Mouse (Mus musculus): ENCODE data around the gene Bcar3. TPM values are rescaled to one million over a fixed set of nuclear protein-coding genes. Genes with fewer than 3 reads are reported as not detected.

Gene Bcar3
- polyA plus RNA-seq, 1 experiment from 2014 or later = 16.9 TPM

DNA sequence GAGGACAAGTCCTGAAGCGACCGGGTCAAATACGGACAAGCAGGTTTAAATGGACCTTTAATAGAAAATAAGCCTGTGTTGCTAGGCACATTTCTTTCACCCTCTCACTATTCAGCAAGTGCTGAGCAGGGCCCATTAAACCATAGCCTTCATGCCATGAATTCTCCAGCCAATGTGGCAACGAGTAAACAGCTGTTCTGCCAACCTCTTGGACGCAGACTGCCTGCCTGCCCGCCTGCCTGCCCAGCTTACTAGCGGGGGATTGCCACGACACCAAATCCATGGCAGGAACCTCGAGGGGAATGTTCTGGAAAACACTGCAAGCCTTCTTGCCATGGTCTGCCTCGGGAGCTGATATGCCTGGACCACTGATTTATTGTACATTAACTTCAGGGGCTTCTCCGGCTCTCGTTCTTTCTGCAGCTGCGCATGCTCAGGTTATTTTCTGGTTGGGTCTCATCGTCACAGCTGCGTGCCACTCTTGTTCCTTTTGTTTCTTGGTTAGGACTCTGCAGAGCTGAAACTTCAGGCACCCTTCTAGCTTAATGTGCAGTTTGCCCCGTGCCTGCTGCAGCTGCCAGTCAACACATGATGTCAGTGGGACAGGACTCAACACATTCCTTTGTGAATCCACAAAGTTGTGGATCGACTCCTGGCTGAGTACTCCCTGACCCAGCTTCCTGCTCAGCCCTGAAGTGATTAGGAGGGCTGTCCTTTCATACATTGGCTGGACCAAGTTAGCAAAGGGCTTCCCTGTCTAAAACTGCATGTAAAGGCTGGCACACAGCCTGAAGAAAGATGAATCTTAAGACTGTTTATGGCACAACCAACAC, 120.0 kb downstream of the Bcar3 start:
- WGBS = 20% methylated on average over 17 of the region's 17 CpGs
- H3K9me3 ChIP-seq (ENCODE audit: control insufficient read depth, low read length) = no peaks in the 10 kb centered on the region
- peak overlapping the region; percentile 41 for H3K4me2 ChIP-seq (ENCODE audit: low read depth, low read length)
- no peaks in the 10 kb centered on the region for H3K27me3 ChIP-seq (ENCODE audit: control insufficient read depth, insufficient read depth, low read depth, low read length)
- ATAC-seq (ENCODE audit: low read depth) = peak; percentile 19; the same call in 1 of the 2 replicates
- peaks cover 2% of the 10 kb centered on the region; the same call in 1 of the 2 replicates for H3K4me1 ChIP-seq (replicated peaks; ENCODE audit: control insufficient read depth, insufficient read depth, low read length)
- H3K27ac ChIP-seq (ENCODE audit: low read length) = no peak overlapping the region
- H3K9ac ChIP-seq (ENCODE audit: low read length) = 0 out of 2 replicates have a peak overlapping the region, but pooled peaks have one; percentile 4
- H3K4me3 ChIP-seq (ENCODE audit: low read length) = 0 out of 2 replicates have a peak overlapping the region, but pooled peaks have one; percentile 18
- no peaks in the 10 kb centered on the region for H3K36me3 ChIP-seq (ENCODE audit: control insufficient read depth, insufficient read depth, low read length)

DNA sequence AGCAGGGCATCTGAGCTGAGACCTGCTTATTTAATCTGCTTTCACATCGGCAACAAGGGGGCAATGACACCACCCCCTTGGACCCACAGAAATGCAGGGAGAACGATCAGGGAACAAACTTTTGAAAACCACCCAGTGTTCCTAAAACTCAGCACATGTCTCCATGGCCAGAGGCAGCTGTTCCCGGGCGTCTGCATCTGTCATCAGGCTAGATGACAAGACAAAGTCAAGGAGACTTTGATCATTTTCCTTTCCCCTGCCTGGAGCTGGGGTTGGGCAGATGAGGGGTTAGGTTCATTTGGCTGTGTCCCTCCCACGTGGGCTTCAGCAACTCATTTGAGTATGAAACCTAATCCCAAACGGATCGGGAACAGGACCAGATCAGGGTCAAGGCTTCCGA, 120.9 kb downstream of the Bcar3 start:
- Histone ChIP-seq H3K4me2 (ENCODE audit: low read depth, low read length) (no peak overlapping the region), H3K9me3 (ENCODE audit: control insufficient read depth, low read length) (no peaks in the 10 kb centered on the region), H3K4me3 (ENCODE audit: low read length) (no peak overlapping the region), H3K9ac (ENCODE audit: low read length) (no peak overlapping the region), H3K27me3 (ENCODE audit: control insufficient read depth, insufficient read depth, low read depth, low read length) (no peaks in the 10 kb centered on the region), H3K36me3 (ENCODE audit: control insufficient read depth, insufficient read depth, low read length) (no peaks in the 10 kb centered on the region), H3K27ac (ENCODE audit: low read length) (no peak overlapping the region), H3K4me1 (replicated peaks; ENCODE audit: control insufficient read depth, insufficient read depth, low read length) (peaks cover 5% of the 10 kb centered on the region)
- WGBS = 50% methylated on average over 8 of the region's 8 CpGs
- no peak for ATAC-seq (ENCODE audit: low read depth)

DNA sequence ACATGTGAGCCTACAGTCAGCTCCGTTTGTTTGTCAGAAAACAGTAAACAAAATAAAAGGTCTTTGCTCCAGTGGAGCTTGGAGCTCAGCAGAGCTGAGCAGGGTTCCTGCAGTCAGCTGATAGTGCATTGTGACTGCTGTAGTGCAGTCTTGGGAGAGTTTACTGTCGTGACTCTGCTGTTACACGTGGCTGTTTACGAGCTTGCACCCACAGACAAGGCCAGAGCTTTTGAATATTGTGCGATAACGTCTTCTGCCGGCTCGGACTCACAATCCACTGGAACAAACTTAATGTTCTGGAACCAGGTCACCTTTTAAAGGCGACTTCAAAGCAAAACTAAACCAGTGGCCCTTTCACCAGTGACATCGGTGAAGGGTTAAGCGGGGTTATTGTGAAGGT, 123.5 kb downstream of the Bcar3 start:
- Histone ChIP-seq H3K36me3 (ENCODE audit: control insufficient read depth, insufficient read depth, low read length) (no peaks in the 10 kb centered on the region), H3K4me1 (replicated peaks; ENCODE audit: control insufficient read depth, insufficient read depth, low read length) (peaks cover 20% of the 10 kb centered on the region), H3K9me3 (ENCODE audit: control insufficient read depth, low read length) (no peaks in the 10 kb centered on the region), H3K27ac (ENCODE audit: low read length) (no peak overlapping the region), H3K9ac (ENCODE audit: low read length) (no peak overlapping the region), H3K27me3 (ENCODE audit: control insufficient read depth, insufficient read depth, low read depth, low read length) (no peaks in the 10 kb centered on the region), H3K4me2 (ENCODE audit: low read depth, low read length) (no peak overlapping the region), H3K4me3 (ENCODE audit: low read length) (no peak overlapping the region)
- no peak for ATAC-seq (ENCODE audit: low read depth)
- 60% methylated on average over 11 of the region's 11 CpGs for WGBS

DNA sequence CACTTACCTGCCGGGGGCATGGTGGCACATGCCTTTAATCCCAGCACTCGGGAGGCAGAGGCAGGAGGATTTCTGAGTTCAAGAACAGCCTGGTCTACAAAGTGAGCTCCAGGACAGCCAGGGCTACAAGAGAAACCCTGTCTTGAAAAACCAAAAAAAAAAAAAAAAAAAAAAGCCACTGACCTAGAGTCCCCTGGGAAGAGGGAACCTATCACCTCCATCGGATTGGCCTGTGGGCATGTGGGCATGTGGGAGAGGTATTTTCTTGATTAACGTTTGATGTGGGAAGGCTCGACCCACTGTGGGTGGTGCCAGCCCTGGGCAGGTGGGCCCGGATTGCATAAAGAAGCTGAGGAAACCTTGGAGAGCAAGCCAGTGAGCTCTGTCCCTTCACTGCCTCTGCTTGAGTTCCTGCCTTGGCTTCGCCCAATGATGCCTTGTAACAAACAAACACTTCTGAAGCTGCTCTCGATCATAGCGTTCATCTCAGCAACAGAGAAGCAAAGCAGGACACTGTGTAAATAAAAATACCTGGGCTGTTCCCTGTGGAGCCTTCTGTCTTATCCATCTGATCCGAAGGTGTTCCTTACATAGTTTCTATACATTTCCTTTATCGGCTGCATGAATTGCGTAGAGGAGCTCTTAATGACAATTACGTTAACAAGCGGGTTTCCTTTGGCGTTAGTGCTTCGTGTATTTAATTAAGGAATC, 124.8 kb downstream of the Bcar3 start:
- H3K36me3 ChIP-seq (ENCODE audit: control insufficient read depth, insufficient read depth, low read length) = no peaks in the 10 kb centered on the region
- H3K27ac ChIP-seq (ENCODE audit: low read length) = no peak overlapping the region
- H3K27me3 ChIP-seq (ENCODE audit: control insufficient read depth, insufficient read depth, low read depth, low read length) = no peaks in the 10 kb centered on the region
- H3K4me3 ChIP-seq (ENCODE audit: low read length) = peak overlapping the region; percentile 78
- no peaks in the 10 kb centered on the region for H3K9me3 ChIP-seq (ENCODE audit: control insufficient read depth, low read length)
- no peak overlapping the region for H3K9ac ChIP-seq (ENCODE audit: low read length)
- H3K4me1 ChIP-seq (replicated peaks; ENCODE audit: control insufficient read depth, insufficient read depth, low read length) = peaks cover 21% of the 10 kb centered on the region
- no peak for ATAC-seq (ENCODE audit: low read depth)
- 42% methylated on average over 16 of the region's 16 CpGs for WGBS
- peak overlapping the region; percentile 83 for H3K4me2 ChIP-seq (ENCODE audit: low read depth, low read length)

DNA sequence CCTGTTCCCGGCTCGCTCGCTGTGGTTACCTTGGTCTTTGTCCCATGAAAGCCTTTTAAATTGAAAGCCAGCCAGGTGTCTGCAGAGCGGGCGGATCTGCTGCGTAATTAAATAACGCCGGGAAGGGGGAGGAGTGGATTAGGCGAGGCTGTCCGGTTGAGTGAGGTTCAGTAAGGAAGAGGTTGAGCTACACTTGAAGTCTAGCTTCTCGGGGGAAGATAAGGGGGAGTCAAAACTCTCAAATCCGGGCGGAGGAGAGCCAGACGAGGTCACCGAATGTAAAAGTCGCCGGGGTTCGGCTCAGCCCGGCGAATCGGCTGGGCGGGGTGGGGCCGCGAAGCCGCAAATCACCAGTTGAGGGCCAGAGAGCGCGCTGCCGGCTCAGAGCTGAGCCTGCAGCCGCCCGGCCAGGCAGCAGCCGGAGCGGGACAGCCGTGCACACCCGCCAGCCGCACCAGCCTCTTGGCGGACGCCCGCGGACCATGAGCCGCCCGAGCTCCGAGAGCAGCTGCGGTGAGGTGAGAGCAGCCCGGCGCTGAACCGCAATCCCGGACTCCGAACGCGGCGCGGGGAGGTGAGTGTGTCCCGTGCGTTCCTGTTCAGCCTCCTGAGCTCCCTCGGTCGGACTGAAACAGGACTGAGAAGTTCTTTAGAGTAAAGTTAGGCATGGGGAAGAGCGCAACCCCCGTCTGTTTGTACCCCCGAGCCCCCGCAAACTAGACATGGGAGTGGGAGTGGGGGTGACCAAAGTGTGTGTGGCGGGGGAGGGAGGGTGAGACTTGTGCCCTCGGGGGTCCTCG, 125.9 kb downstream of the Bcar3 start:
- Histone ChIP-seq H3K36me3 (ENCODE audit: control insufficient read depth, insufficient read depth, low read length) (no peaks in the 10 kb centered on the region), H3K9ac (ENCODE audit: low read length) (peak overlapping the region; percentile 91), H3K4me1 (replicated peaks; ENCODE audit: control insufficient read depth, insufficient read depth, low read length) (peaks cover 18% of the 10 kb centered on the region), H3K4me2 (ENCODE audit: low read depth, low read length) (peak overlapping the region; percentile 83), H3K27ac (ENCODE audit: low read length) (peak overlapping the region; percentile 89), H3K27me3 (ENCODE audit: control insufficient read depth, insufficient read depth, low read depth, low read length) (no peaks in the 10 kb centered on the region), H3K9me3 (ENCODE audit: control insufficient read depth, low read length) (no peaks in the 10 kb centered on the region), H3K4me3 (ENCODE audit: low read length) (peak overlapping the region; percentile 78)
- peak; percentile 89 for ATAC-seq (ENCODE audit: low read depth)
- under 1% methylated on average over 62 of the region's 63 CpGs for WGBS

DNA sequence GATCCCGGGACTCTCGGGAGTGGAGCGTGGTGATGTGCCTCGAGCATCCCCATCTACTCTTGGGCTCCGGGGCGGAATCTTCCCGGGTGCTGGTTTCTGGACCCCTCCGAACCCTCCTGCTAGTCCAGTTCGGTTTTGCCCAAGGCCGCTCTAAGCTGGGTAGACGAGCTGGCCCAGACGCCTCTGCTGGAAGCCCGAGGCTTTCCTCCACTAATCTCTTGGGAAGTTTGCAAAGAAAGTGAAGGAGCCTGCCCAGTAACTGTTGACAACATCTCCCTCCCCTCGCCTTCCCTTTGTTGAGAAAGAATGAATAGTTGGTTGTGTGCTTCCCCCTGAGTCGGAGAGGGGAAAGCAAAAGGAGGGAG, 126.5 kb downstream of the Bcar3 start:
- Histone ChIP-seq H3K27me3 (ENCODE audit: control insufficient read depth, insufficient read depth, low read depth, low read length) (no peaks in the 10 kb centered on the region), H3K4me1 (replicated peaks; ENCODE audit: control insufficient read depth, insufficient read depth, low read length) (peaks cover 18% of the 10 kb centered on the region), H3K36me3 (ENCODE audit: control insufficient read depth, insufficient read depth, low read length) (no peaks in the 10 kb centered on the region), H3K4me2 (ENCODE audit: low read depth, low read length) (peak overlapping the region; percentile 83), H3K27ac (ENCODE audit: low read length) (peak overlapping the region; percentile 89), H3K9ac (ENCODE audit: low read length) (peak overlapping the region; percentile 91), H3K4me3 (ENCODE audit: low read length) (peak overlapping the region; percentile 78), H3K9me3 (ENCODE audit: control insufficient read depth, low read length) (no peaks in the 10 kb centered on the region)
- peak; percentile 30 for ATAC-seq (ENCODE audit: low read depth)
- WGBS = 0% methylated on average over 15 of the region's 15 CpGs

DNA sequence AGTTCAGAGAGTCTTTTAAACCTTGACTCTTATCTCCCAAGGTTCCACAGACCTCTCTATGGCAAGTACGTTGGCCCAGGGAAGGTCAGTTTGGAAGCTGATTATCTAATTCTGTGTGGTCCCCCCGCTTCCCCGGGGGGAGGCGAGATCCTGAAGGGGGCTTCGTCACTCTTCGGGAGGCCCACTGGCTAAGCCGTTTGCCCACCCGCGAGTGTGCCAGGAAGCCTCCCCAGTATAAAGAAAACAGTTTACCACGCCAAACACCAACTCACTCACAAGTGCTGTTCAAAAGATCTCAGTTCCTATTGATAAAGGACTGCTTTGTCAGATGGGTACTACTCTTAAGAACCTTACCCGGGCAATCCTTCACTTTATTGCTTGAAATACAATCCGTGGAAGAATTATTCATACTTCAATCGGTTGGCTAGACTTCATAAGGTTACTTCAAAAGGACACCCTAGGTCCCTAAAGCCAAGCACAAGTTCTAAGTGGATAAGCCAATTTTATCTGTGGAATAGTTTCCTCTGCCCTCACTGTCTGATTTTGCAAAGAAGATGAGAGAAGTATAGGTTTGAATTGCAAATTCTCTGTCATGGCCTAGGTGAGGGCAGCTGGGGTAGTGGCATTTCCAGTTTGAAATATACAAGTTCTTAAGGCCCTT, 127.2 kb downstream of the Bcar3 start:
- Histone ChIP-seq H3K4me2 (ENCODE audit: low read depth, low read length) (peak overlapping the region; percentile 83), H3K27ac (ENCODE audit: low read length) (no peak overlapping the region), H3K4me1 (replicated peaks; ENCODE audit: control insufficient read depth, insufficient read depth, low read length) (peaks cover 18% of the 10 kb centered on the region), H3K9me3 (ENCODE audit: control insufficient read depth, low read length) (no peaks in the 10 kb centered on the region), H3K36me3 (ENCODE audit: control insufficient read depth, insufficient read depth, low read length) (no peaks in the 10 kb centered on the region), H3K9ac (ENCODE audit: low read length) (peak overlapping the region; percentile 91), H3K4me3 (ENCODE audit: low read length) (peak overlapping the region; percentile 78), H3K27me3 (ENCODE audit: control insufficient read depth, insufficient read depth, low read depth, low read length) (no peaks in the 10 kb centered on the region)
- 17% methylated on average over 13 of the region's 13 CpGs for WGBS
- ATAC-seq (ENCODE audit: low read depth) = no peak

DNA sequence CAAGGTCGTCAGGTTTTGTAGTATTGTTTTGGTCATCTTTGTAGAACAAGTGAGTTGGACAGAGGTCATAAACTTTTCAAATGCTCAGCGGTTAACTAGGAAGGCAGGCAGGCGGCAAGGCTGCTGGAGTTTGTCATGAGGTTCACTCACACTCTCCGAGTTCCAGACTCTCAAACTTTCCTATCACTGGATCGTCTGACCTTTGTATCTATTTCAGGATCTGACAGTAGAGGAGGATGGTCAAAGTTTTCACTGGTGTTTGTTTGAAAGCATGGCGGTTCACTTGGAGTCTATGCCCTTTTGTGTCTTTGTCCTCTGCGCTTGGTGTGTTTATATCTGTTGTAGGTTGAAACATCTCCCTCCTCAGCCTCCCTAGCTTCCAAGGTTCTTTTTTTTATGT, 127.9 kb downstream of the Bcar3 start:
- Histone ChIP-seq H3K27me3 (ENCODE audit: control insufficient read depth, insufficient read depth, low read depth, low read length) (no peaks in the 10 kb centered on the region), H3K4me2 (ENCODE audit: low read depth, low read length) (peak overlapping the region; percentile 83), H3K4me3 (ENCODE audit: low read length) (no peak overlapping the region; the same call in 1 of the 2 replicates), H3K36me3 (ENCODE audit: control insufficient read depth, insufficient read depth, low read length) (no peaks in the 10 kb centered on the region), H3K9me3 (ENCODE audit: control insufficient read depth, low read length) (no peaks in the 10 kb centered on the region), H3K4me1 (replicated peaks; ENCODE audit: control insufficient read depth, insufficient read depth, low read length) (peaks cover 18% of the 10 kb centered on the region), H3K9ac (ENCODE audit: low read length) (no peak overlapping the region), H3K27ac (ENCODE audit: low read length) (no peak overlapping the region)
- ATAC-seq (ENCODE audit: low read depth) = no peak
- 41% methylated on average over 7 of the region's 7 CpGs for WGBS
